Mouse (Mus musculus): ENCODE measurements around the gene Acsbg2.

DNA sequence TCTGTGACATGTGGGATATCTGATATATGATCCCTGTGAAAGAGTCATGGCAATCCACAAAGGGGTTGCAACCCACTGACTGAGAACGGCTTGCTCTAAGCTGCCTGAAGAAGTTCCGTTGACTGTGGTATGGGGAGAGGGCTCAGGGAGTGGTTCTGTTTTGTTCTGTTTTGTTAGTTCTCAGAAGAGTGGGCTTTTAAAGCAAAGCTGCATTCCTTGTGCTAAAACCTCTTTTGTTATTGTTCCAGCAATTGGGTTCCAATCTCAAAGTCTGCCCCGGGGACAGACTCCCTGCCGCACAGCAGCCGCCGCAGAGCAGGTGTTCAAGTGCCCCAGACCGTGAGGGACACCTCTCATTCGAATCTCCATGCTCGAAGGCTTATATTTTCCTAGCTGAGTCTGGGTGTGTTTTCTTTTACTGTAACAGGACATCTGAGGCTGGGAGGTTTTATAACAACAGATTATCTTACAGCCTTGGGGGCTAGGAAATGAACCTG, 4.7 kb downstream of the Acsbg2 start:
- TF ChIP-seq POLR2A (IDR thresholded peaks at IDR 0.05; ENCODE audit: borderline replicate concordance, low read depth, low read length) (no peak), CTCF (IDR thresholded peaks at IDR 0.05; ENCODE audit: low read depth, low read length) (no peak)

Data from bone marrow macrophage, adult 2 months (primary cell).